Mouse (Mus musculus) erythroblast, embryonic 14.5 days (primary cell): ENCODE results near the gene Ppara.

ENCODE experiments used
- GATA1 ChIP-seq: IDR thresholded peaks from 2 replicates; pipeline ENCODE4 v1.6.1; 2012; ENCODE audit warnings: low read length, inconsistent platforms, mixed read lengths
- TAL1 ChIP-seq: IDR thresholded peaks from 3 replicates; pipeline ENCODE4 v1.6.1; 2012; ENCODE audit warnings: low read length, inconsistent platforms, mixed read lengths

DNA sequence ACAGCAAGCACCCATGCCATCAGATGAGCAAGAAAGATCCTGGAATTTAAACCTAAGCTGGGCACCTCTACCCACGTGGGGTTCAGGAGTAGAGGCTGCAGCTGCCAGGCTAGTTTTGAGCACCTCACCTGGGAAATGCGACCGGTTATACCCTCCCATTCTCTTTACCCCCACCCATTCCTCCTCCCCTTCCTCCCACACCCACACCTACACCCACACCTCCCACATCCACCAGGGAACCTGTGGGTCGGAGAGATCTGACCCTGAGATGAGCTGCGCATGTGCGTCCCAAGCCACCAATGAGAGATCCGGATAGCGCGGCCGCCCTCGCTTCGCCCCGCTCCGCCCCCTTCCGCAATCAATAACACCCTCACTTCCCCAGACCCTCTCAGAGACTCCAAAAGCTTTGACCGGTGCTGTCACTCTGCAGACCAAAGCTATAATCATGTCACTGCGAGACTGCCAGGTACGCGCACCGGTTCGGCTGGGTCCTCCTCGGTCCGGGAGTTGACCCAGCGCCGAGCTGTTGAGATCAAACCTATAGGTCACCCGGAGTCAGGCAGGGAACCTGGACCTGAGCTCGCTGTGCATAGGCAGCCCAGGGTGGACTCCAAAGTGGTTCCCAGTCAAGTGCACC lies 97.3 kb downstream of the Ppara start, which contains the start of gene Ttc38:
- TF ChIP-seq GATA1 (no peak), TAL1 (no peak)
